Mouse (Mus musculus) gastrocnemius, postnatal 4 days (tissue): ENCODE data around the gene Gsdma. TPM values are rescaled to one million over a fixed set of nuclear protein-coding genes. Genes with fewer than 3 reads are reported as not detected.

Experiments used
- DNase-seq, 2 experiments: peaks; one replicate each; pipeline ENCODE4 v3.0.0; 2021 to 2022; ENCODE audit warnings: low spot score in 2 of 2, mixed read lengths in 2 of 2
- total RNA-seq, 2 experiments: library from RNA; stranded (reverse); gene quantifications; 2 replicates each; pipeline ENCODE4 v1.2.3; 2021

The Gsdma gene
- total RNA-seq, 2 experiments from 2014 or later: not detected

GRCm38 (mm10) chr11:98708282-98708956, 44.3 kb downstream of the Gsdma start:
- no peak for DNase-seq

- DNase-seq: peak in 1 of 2 experiments; percentile 55
Observed at GRCm38 (mm10) chr11:98709001-98709741, 45.0 kb downstream of the Gsdma start.

GRCm38 (mm10) chr11:98710416-98711045, 46.4 kb downstream of the Gsdma start:
- DNase-seq: peak; percentile 67 to 85

GRCm38 (mm10) chr11:98711046-98711434, 46.9 kb downstream of the Gsdma start:
- DNase-seq: no peak

DNA sequence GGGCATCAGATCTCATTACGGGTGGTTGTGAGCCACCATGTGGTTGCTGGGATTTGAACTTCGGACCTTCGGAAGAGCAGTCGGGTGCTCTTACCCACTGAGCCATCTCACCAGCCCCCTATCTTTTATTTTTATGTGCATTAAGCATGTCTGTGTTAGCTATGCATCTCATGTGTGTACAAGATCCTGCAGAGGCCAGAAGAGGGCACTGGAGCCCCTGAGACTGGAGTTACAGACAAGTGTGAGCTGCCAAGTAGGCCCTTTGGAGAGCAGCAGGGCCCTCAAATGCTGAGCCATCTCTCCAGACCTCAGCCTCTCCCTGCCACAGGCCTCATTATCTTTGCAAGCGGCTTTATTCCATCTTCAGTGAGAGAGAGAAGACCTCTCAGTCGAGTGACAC, 47.9 kb downstream of the Gsdma start:
- DNase-seq: peak in 1 of 2 experiments; percentile 9

- DNase-seq: no peak
Observed at GRCm38 (mm10) chr11:98713703-98714102, 49.6 kb downstream of the Gsdma start.

GRCm38 (mm10) chr11:98715946-98716345, 51.8 kb downstream of the Gsdma start:
- DNase-seq: no peak

GRCm38 (mm10) chr11:98717904-98718303, 53.8 kb downstream of the Gsdma start:
- DNase-seq: peak; percentile 75 to 84

DNA sequence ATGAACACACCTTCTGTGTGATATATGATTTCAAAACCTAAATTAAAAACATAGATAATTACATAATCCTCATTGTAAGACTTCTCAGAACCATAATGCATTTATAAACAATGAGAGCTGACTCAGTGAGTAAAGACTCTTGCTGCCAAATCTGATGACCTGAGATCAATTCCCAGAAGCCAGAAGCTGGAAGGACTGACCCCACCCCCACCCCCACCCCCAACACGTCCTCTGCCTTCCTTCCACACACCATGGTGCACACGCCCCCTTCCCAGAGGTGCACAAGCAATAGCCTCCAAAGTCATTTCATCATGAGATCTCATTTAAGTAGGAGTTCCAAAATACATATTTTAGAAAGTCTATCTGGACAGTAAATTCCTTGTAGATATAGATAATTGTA, 56.6 kb downstream of the Gsdma start:
- DNase-seq: no peak

GRCm38 (mm10) chr11:98721458-98722226, 57.5 kb downstream of the Gsdma start:
- DNase-seq: peak in 1 of 2 experiments; percentile 77

- DNase-seq: no peak
Observed at GRCm38 (mm10) chr11:98723098-98723497, 58.9 kb downstream of the Gsdma start.

GRCm38 (mm10) chr11:98725926-98726506, 61.9 kb downstream of the Gsdma start:
- no peak for DNase-seq

Other genes with a start within 250 kb of the Gsdma start
- 10 to 100 TPM; 28.0 to 29.0 TPM for gene Mien1, start 225.4 kb upstream of the Gsdma start, total RNA-seq
- under 1 TPM in 1 of 2 experiments, not detected in 1; 0.16 TPM for gene Grb7, start 218.0 kb upstream of the Gsdma start, total RNA-seq
- under 1 TPM; 0.54 to 0.74 TPM for gene Ikzf3, start 118.3 kb upstream of the Gsdma start, total RNA-seq
- not detected for gene Zpbp2, start 113.3 kb upstream of the Gsdma start, total RNA-seq
- 10 to 100 TPM; 28.0 to 28.3 TPM for gene Ormdl3, start 77.0 kb upstream of the Gsdma start, total RNA-seq
- not detected for gene Lrrc3c, start 66.1 kb upstream of the Gsdma start, total RNA-seq
- gene Gm12355, start 38.7 kb upstream of the Gsdma start, total RNA-seq: 10 to 100 TPM; 11.0 to 13.9 TPM
- gene Gsdma3, start 38.0 kb upstream of the Gsdma start, total RNA-seq: under 1 TPM; 0.49 to 0.76 TPM
- gene Gsdma2, start 17.6 kb upstream of the Gsdma start, total RNA-seq: not detected
- gene Psmd3, start 18.2 kb downstream of the Gsdma start, total RNA-seq: 100 to 1,000 TPM; 130 to 140 TPM
- gene Csf3, start 36.9 kb downstream of the Gsdma start, total RNA-seq: not detected
- 10 to 100 TPM; 47.8 to 58.0 TPM for gene Med24, start 65.1 kb downstream of the Gsdma start, total RNA-seq
- gene Thra, start 76.3 kb downstream of the Gsdma start, total RNA-seq: 100 to 1,000 TPM; 225 TPM
- 10 to 100 TPM; 26.7 to 34.2 TPM for gene Nr1d1, start 111.0 kb downstream of the Gsdma start, total RNA-seq
- 10 to 100 TPM; 79.3 to 83.9 TPM for gene Msl1, start 131.2 kb downstream of the Gsdma start, total RNA-seq
- gene Casc3, start 140.6 kb downstream of the Gsdma start, total RNA-seq: 10 to 100 TPM; 28.3 to 31.6 TPM
- 1 to 10 TPM; 3.4 to 4.3 TPM for gene Rapgefl1, start 172.4 kb downstream of the Gsdma start, total RNA-seq
- gene Wipf2, start 199.3 kb downstream of the Gsdma start, total RNA-seq: 10 to 100 TPM in 1 of 2 experiments, 1 to 10 TPM in 1; 8.3 to 11.0 TPM
- 1 to 10 TPM; 6.8 to 7.5 TPM for gene Cdc6, start 243.4 kb downstream of the Gsdma start, total RNA-seq